Mouse (Mus musculus): Measurements from ENCODE around the gene Gm27029. TPM values are rescaled to one million over a fixed set of nuclear protein-coding genes. Genes with fewer than 3 reads are reported as not detected.
A peak's percentile ranks its signal among the peaks of the same experiment; 100 is the strongest.
"Not testable (repeated sequence)": the region's sequence is repeated elsewhere in the genome, so short reads cannot be mapped to it uniquely, and the experiment has no call there.

Gene Gm27029
- 8.5 and 9.8 TPM in 2 replicates for polyA plus RNA-seq (2014; fragmentation: Nextera tagmentation; extraction: Ambion mirVana)

- peak within 1 kb of the TSS; percentile 60 for H3K9ac ChIP-seq (replicated peaks; ENCODE audit: low read depth, low read length)
These were observed at the start of gene Gm27029 for GRCm38 (mm10) chr11:101424105-101424851. Gene Gm27029, minus strand, starts transcription at chr11:101424796.

GRCm38 (mm10) chr11:101474298-101474697 lies 49.7 kb upstream of the Gm27029 start:
- ATAC-seq (ENCODE audit: insufficient number of reproducible peaks, insufficient read depth, low FRiP score, low read depth), result no peak
- no peaks in the 10 kb centered on the region for H3K9me3 ChIP-seq (ENCODE audit: control insufficient read depth, low read depth, low read length)

More at GRCm38 (mm10) chr11:101424105-101424851, at the start of gene Gm27029:
- peaks cover 19% of the 10 kb centered on the region; the same call in 1 of the 2 replicates for H3K4me1 ChIP-seq (ENCODE audit: control insufficient read depth, insufficient read depth, low read length)
- peak within 1 kb of the TSS; percentile 88 for H3K4me2 ChIP-seq (replicated peaks; ENCODE audit: low read depth, low read length)
- H3K27me3 ChIP-seq (ENCODE audit: control insufficient read depth, insufficient read depth, low read length), result no peaks in the 10 kb centered on the region
- H3K36me3 ChIP-seq (ENCODE audit: control insufficient read depth, insufficient read depth, low read length), result no peaks in the 10 kb centered on the region; the same call in 1 of the 2 replicates
- WGBS, result 3% methylated on average over 23 of the region's 23 CpGs
- H3K27ac ChIP-seq (ENCODE audit: low read length), result peak within 1 kb of the TSS; percentile 86
- H3K4me3 ChIP-seq (ENCODE audit: low read depth, low read length), result peak within 1 kb of the TSS; percentile 97
- H3K9me3 ChIP-seq (ENCODE audit: control insufficient read depth, low read depth, low read length), result no peaks in the 10 kb centered on the region
- ATAC-seq (ENCODE audit: insufficient number of reproducible peaks, insufficient read depth, low FRiP score, low read depth), result peak; percentile 63

GRCm38 (mm10) chr11:101473686-101474085 lies 49.1 kb upstream of the Gm27029 start:
- H3K27me3 ChIP-seq (ENCODE audit: control insufficient read depth, insufficient read depth, low read length), result not testable (repeated sequence)

More at GRCm38 (mm10) chr11:101474298-101474697, 49.7 kb upstream of the Gm27029 start:
- Histone ChIP-seq H3K4me2 (replicated peaks; ENCODE audit: low read depth, low read length) (no peak overlapping the region), H3K36me3 (ENCODE audit: control insufficient read depth, insufficient read depth, low read length) (no peaks in the 10 kb centered on the region), H3K9ac (replicated peaks; ENCODE audit: low read depth, low read length) (no peak overlapping the region), H3K27ac (ENCODE audit: low read length) (no peak overlapping the region), H3K4me1 (ENCODE audit: control insufficient read depth, insufficient read depth, low read length) (peaks cover under 1% of the 10 kb centered on the region; the same call in 1 of the 2 replicates), H3K4me3 (ENCODE audit: low read depth, low read length) (no peak overlapping the region), H3K27me3 (ENCODE audit: control insufficient read depth, insufficient read depth, low read length) (no peaks in the 10 kb centered on the region)
- 62% methylated on average over 5 of the region's 5 CpGs for WGBS

GRCm38 (mm10) chr11:101472336-101472735 lies 47.7 kb upstream of the Gm27029 start:
- Histone ChIP-seq H3K36me3 (ENCODE audit: control insufficient read depth, insufficient read depth, low read length) (no peaks in the 10 kb centered on the region), H3K9ac (replicated peaks; ENCODE audit: low read depth, low read length) (no peak overlapping the region), H3K4me2 (replicated peaks; ENCODE audit: low read depth, low read length) (no peak overlapping the region), H3K4me1 (ENCODE audit: control insufficient read depth, insufficient read depth, low read length) (peaks cover 7% of the 10 kb centered on the region), H3K4me3 (ENCODE audit: low read depth, low read length) (no peak overlapping the region), H3K27ac (ENCODE audit: low read length) (no peak overlapping the region), H3K27me3 (ENCODE audit: control insufficient read depth, insufficient read depth, low read length) (no peaks in the 10 kb centered on the region), H3K9me3 (ENCODE audit: control insufficient read depth, low read depth, low read length) (no peaks in the 10 kb centered on the region)
- WGBS, result 42% methylated on average over 7 of the region's 7 CpGs
- no peak for ATAC-seq (ENCODE audit: insufficient number of reproducible peaks, insufficient read depth, low FRiP score, low read depth)

More at GRCm38 (mm10) chr11:101473686-101474085, 49.1 kb upstream of the Gm27029 start:
- not testable (repeated sequence) for H3K36me3 ChIP-seq (ENCODE audit: control insufficient read depth, insufficient read depth, low read length); ATAC-seq (ENCODE audit: insufficient number of reproducible peaks, insufficient read depth, low FRiP score, low read depth); H3K9ac ChIP-seq (replicated peaks; ENCODE audit: low read depth, low read length); H3K9me3 ChIP-seq (ENCODE audit: control insufficient read depth, low read depth, low read length); H3K27ac ChIP-seq (ENCODE audit: low read length); H3K4me3 ChIP-seq (ENCODE audit: low read depth, low read length); H3K4me2 ChIP-seq (replicated peaks; ENCODE audit: low read depth, low read length); H3K4me1 ChIP-seq (ENCODE audit: control insufficient read depth, insufficient read depth, low read length)
- 86% methylated on average over 1 of the region's 1 CpGs for WGBS

- Histone ChIP-seq H3K9me3 (ENCODE audit: control insufficient read depth, low read depth, low read length) (no peaks in the 10 kb centered on the region), H3K36me3 (ENCODE audit: control insufficient read depth, insufficient read depth, low read length) (no peaks in the 10 kb centered on the region), H3K27ac (ENCODE audit: low read length) (no peak overlapping the region), H3K4me3 (ENCODE audit: low read depth, low read length) (no peak overlapping the region), H3K9ac (replicated peaks; ENCODE audit: low read depth, low read length) (no peak overlapping the region), H3K4me1 (ENCODE audit: control insufficient read depth, insufficient read depth, low read length) (peaks cover 7% of the 10 kb centered on the region), H3K4me2 (replicated peaks; ENCODE audit: low read depth, low read length) (no peak overlapping the region), H3K27me3 (ENCODE audit: control insufficient read depth, insufficient read depth, low read length) (no peaks in the 10 kb centered on the region)
- ATAC-seq (ENCODE audit: insufficient number of reproducible peaks, insufficient read depth, low FRiP score, low read depth), result no peak
- 61% methylated on average over 3 of the region's 3 CpGs for WGBS
These were observed 47.3 kb upstream of the Gm27029 start for GRCm38 (mm10) chr11:101471926-101472325.

GRCm38 (mm10) chr11:101470206-101470605 lies 45.6 kb upstream of the Gm27029 start:
- H3K4me2 ChIP-seq (replicated peaks; ENCODE audit: low read depth, low read length), result no peak overlapping the region
- no peaks in the 10 kb centered on the region for H3K27me3 ChIP-seq (ENCODE audit: control insufficient read depth, insufficient read depth, low read length)
- H3K4me1 ChIP-seq (ENCODE audit: control insufficient read depth, insufficient read depth, low read length), result peaks cover 7% of the 10 kb centered on the region
- no peaks in the 10 kb centered on the region for H3K9me3 ChIP-seq (ENCODE audit: control insufficient read depth, low read depth, low read length)
- no peak for ATAC-seq (ENCODE audit: insufficient number of reproducible peaks, insufficient read depth, low FRiP score, low read depth)
- H3K4me3 ChIP-seq (ENCODE audit: low read depth, low read length), result no peak overlapping the region
- H3K36me3 ChIP-seq (ENCODE audit: control insufficient read depth, insufficient read depth, low read length), result no peaks in the 10 kb centered on the region
- no peak overlapping the region for H3K9ac ChIP-seq (replicated peaks; ENCODE audit: low read depth, low read length)
- H3K27ac ChIP-seq (ENCODE audit: low read length), result no peak overlapping the region
- 56% methylated on average over 7 of the region's 7 CpGs for WGBS

- H3K4me2 ChIP-seq (replicated peaks; ENCODE audit: low read depth, low read length), result peak overlapping the region; percentile 96
- no peaks in the 10 kb centered on the region for H3K27me3 ChIP-seq (ENCODE audit: control insufficient read depth, insufficient read depth, low read length)
- no peaks in the 10 kb centered on the region for H3K36me3 ChIP-seq (ENCODE audit: control insufficient read depth, insufficient read depth, low read length)
- no peaks in the 10 kb centered on the region for H3K9me3 ChIP-seq (ENCODE audit: control insufficient read depth, low read depth, low read length)
- H3K4me1 ChIP-seq (ENCODE audit: control insufficient read depth, insufficient read depth, low read length), result peaks cover 14% of the 10 kb centered on the region
- no peak overlapping the region for H3K27ac ChIP-seq (ENCODE audit: low read length)
- no peak for ATAC-seq (ENCODE audit: insufficient number of reproducible peaks, insufficient read depth, low FRiP score, low read depth)
- H3K9ac ChIP-seq (replicated peaks; ENCODE audit: low read depth, low read length), result no peak overlapping the region
- peak overlapping the region; percentile 71; the same call in 1 of the 2 replicates for H3K4me3 ChIP-seq (ENCODE audit: low read depth, low read length)
- 63% methylated on average over 4 of the region's 4 CpGs for WGBS
These were observed 44.6 kb upstream of the Gm27029 start for GRCm38 (mm10) chr11:101469155-101469554.

GRCm38 (mm10) chr11:101468731-101469130 lies 44.1 kb upstream of the Gm27029 start:
- Histone ChIP-seq H3K27ac (ENCODE audit: low read length) (no peak overlapping the region), H3K27me3 (ENCODE audit: control insufficient read depth, insufficient read depth, low read length) (no peaks in the 10 kb centered on the region), H3K4me1 (ENCODE audit: control insufficient read depth, insufficient read depth, low read length) (peaks cover 18% of the 10 kb centered on the region), H3K4me3 (ENCODE audit: low read depth, low read length) (peak overlapping the region; percentile 71), H3K36me3 (ENCODE audit: control insufficient read depth, insufficient read depth, low read length) (no peaks in the 10 kb centered on the region), H3K4me2 (replicated peaks; ENCODE audit: low read depth, low read length) (peak overlapping the region; percentile 96), H3K9ac (replicated peaks; ENCODE audit: low read depth, low read length) (peak overlapping the region; percentile 61), H3K9me3 (ENCODE audit: control insufficient read depth, low read depth, low read length) (no peaks in the 10 kb centered on the region)
- 3% methylated on average over 13 of the region's 13 CpGs for WGBS
- ATAC-seq (ENCODE audit: insufficient number of reproducible peaks, insufficient read depth, low FRiP score, low read depth), result no peak

Data from stomach, embryonic 14.5 days (tissue).